Mouse (Mus musculus): Measurements from ENCODE around the gene Cldn13. TPM values are rescaled to one million over a fixed set of nuclear protein-coding genes. Genes with fewer than 3 reads are reported as not detected.
"Not testable (repeated sequence)": the region's sequence is repeated elsewhere in the genome, so short reads cannot be mapped to it uniquely, and the experiment has no call there.

Cldn13 gene
- total RNA-seq (2021) (not detected), polyA plus RNA-seq (2012; rRNA removed) (0.10 TPM in 1 of 2 replicates, not detected in the other)
- long read RNA-seq: 0 reads

DNA sequence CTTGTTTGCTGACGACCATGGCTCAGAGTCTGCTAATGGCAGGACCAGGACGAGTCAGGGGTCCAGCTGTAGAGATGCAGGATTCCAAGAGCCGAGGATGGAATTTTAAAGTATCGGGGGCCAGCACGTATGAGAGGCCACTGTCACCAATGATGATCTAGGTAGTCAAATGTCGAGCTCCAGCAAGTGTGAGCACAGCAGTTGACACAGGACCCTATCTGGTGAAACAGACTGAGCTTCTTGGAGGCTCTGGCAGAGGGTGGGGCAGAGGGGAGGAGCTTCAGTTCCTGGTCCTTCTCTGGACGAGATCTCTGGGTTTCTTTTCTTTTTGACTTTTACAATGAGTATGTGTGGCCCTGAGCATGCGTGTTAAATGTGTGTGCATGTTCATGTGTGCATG is at the start of gene Cldn13:
Cldn13 (minus strand) TSS at position 216 of the 400 bp plus-strand sequence.
- H3K36me3 ChIP-seq (ENCODE audit: control insufficient read depth, insufficient read depth, low read length): no peaks in the 10 kb centered on the region
- intact Hi-C loops (cut with DNase I): no loop called here
- H3K9ac ChIP-seq (ENCODE audit: low read depth, low read length): no peak within 1 kb of the TSS
- WGBS: 75% methylated on average over 8 of the region's 8 CpGs
- H3K27ac ChIP-seq: no peak within 1 kb of the TSS
- no peaks in the 10 kb centered on the region for H3K79me2 ChIP-seq (replicated peaks; ENCODE audit: control insufficient read depth, insufficient read depth, low read length)
- no peak within 1 kb of the TSS for H3K4me3 ChIP-seq
- TF ChIP-seq CTCF (IDR thresholded peaks at IDR 0.05) (no peak), POLR2A (IDR thresholded peaks at IDR 0.05; ENCODE audit: insufficient read depth, low read depth, low read length) (no peak), EP300 (IDR thresholded peaks at IDR 0.05; ENCODE audit: insufficient read depth, low read depth, low read length) (no peak)
- no peaks in the 10 kb centered on the region for H3K27me3 ChIP-seq (ENCODE audit: control insufficient read depth, insufficient read depth, low read length)
- no peaks in the 10 kb centered on the region for H3K4me1 ChIP-seq (ENCODE audit: control insufficient read depth, insufficient read depth, low read length)
- no peak for DNase-seq

GRCm38 (mm10) chr5:134964655-134965054 is 49.3 kb upstream of the Cldn13 start:
- H3K9ac ChIP-seq (ENCODE audit: low read depth, low read length); H3K36me3 ChIP-seq (ENCODE audit: control insufficient read depth, insufficient read depth, low read length); H3K27ac ChIP-seq; H3K79me2 ChIP-seq (replicated peaks; ENCODE audit: control insufficient read depth, insufficient read depth, low read length); H3K27me3 ChIP-seq (ENCODE audit: control insufficient read depth, insufficient read depth, low read length); H3K4me1 ChIP-seq (ENCODE audit: control insufficient read depth, insufficient read depth, low read length); H3K4me3 ChIP-seq; DNase-seq: not testable (repeated sequence)
- intact Hi-C loops (cut with DNase I): loop anchor here (1.0 to 2.0 kb wide), 4 partner anchors 32 to 216 kb away; partner anchors contain the start of gene Mettl27

GRCm38 (mm10) chr5:134963546-134963945 is 48.2 kb upstream of the Cldn13 start:
- H3K9ac ChIP-seq (ENCODE audit: low read depth, low read length): no peak overlapping the region
- intact Hi-C loops (cut with DNase I): no loop called here
- H3K79me2 ChIP-seq (replicated peaks; ENCODE audit: control insufficient read depth, insufficient read depth, low read length): no peaks in the 10 kb centered on the region
- H3K27ac ChIP-seq: no peak overlapping the region
- H3K4me1 ChIP-seq (ENCODE audit: control insufficient read depth, insufficient read depth, low read length): peaks cover 4% of the 10 kb centered on the region
- no peak overlapping the region for H3K4me3 ChIP-seq
- H3K27me3 ChIP-seq (ENCODE audit: control insufficient read depth, insufficient read depth, low read length): no peaks in the 10 kb centered on the region
- 35% methylated on average over 5 of the region's 5 CpGs for WGBS
- no peaks in the 10 kb centered on the region for H3K36me3 ChIP-seq (ENCODE audit: control insufficient read depth, insufficient read depth, low read length)
- TF ChIP-seq CTCF (IDR thresholded peaks at IDR 0.05) (peak; percentile 32), EP300 (IDR thresholded peaks at IDR 0.05; ENCODE audit: insufficient read depth, low read depth, low read length) (no peak), POLR2A (IDR thresholded peaks at IDR 0.05; ENCODE audit: insufficient read depth, low read depth, low read length) (no peak)
- peak; percentile 31 to 48 for DNase-seq

- Histone ChIP-seq H3K4me3 (no peak overlapping the region), H3K27ac (no peak overlapping the region), H3K27me3 (ENCODE audit: control insufficient read depth, insufficient read depth, low read length) (no peaks in the 10 kb centered on the region), H3K79me2 (replicated peaks; ENCODE audit: control insufficient read depth, insufficient read depth, low read length) (no peaks in the 10 kb centered on the region), H3K4me1 (ENCODE audit: control insufficient read depth, insufficient read depth, low read length) (peaks cover 4% of the 10 kb centered on the region), H3K36me3 (ENCODE audit: control insufficient read depth, insufficient read depth, low read length) (no peaks in the 10 kb centered on the region), H3K9ac (ENCODE audit: low read depth, low read length) (no peak overlapping the region)
- WGBS: 92% methylated on average over 2 of the region's 2 CpGs
- intact Hi-C loops (cut with DNase I): no loop called here
- no peak for TF ChIP-seq POLR2A (IDR thresholded peaks at IDR 0.05; ENCODE audit: insufficient read depth, low read depth, low read length)
- TF ChIP-seq EP300 (IDR thresholded peaks at IDR 0.05; ENCODE audit: insufficient read depth, low read depth, low read length): no peak
- no peak for TF ChIP-seq CTCF (IDR thresholded peaks at IDR 0.05)
- no peak for DNase-seq
Observed at GRCm38 (mm10) chr5:134961519-134961918, 46.2 kb upstream of the Cldn13 start.

DNA sequence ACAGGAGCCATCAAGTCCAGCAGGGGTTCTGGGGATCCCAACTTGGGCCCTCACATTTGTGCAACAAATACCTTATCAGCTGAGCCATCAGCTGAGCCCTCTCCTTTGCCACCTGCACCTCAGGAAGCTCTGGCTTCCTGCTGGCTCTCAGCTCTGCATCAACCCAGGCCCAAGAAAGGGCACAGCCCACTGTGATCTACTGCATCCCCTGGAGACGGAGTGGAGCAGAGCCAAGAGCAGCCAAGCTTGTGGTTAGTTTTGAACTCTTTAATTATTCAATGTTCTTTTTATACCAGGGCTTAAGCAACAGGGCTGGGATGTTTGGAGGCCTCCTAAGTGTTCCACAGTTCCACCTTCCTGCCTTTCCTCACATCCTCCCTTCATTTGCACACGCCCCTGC is 45.1 kb upstream of the Cldn13 start:
- intact Hi-C loops (cut with DNase I): no loop called here
- Histone ChIP-seq H3K36me3 (ENCODE audit: control insufficient read depth, insufficient read depth, low read length) (no peaks in the 10 kb centered on the region), H3K4me1 (ENCODE audit: control insufficient read depth, insufficient read depth, low read length) (peaks cover 3% of the 10 kb centered on the region; the same call in 1 of the 2 replicates), H3K27me3 (ENCODE audit: control insufficient read depth, insufficient read depth, low read length) (no peaks in the 10 kb centered on the region), H3K27ac (no peak overlapping the region), H3K79me2 (replicated peaks; ENCODE audit: control insufficient read depth, insufficient read depth, low read length) (no peaks in the 10 kb centered on the region), H3K9ac (ENCODE audit: low read depth, low read length) (no peak overlapping the region), H3K4me3 (no peak overlapping the region)
- no peak for DNase-seq
- 75% methylated on average over 2 of the region's 2 CpGs for WGBS
- TF ChIP-seq EP300 (IDR thresholded peaks at IDR 0.05; ENCODE audit: insufficient read depth, low read depth, low read length) (no peak), CTCF (IDR thresholded peaks at IDR 0.05) (no peak), POLR2A (IDR thresholded peaks at IDR 0.05; ENCODE audit: insufficient read depth, low read depth, low read length) (no peak)

- Histone ChIP-seq H3K79me2 (replicated peaks; ENCODE audit: control insufficient read depth, insufficient read depth, low read length) (no peaks in the 10 kb centered on the region), H3K4me1 (ENCODE audit: control insufficient read depth, insufficient read depth, low read length) (peaks cover 3% of the 10 kb centered on the region; the same call in 1 of the 2 replicates), H3K36me3 (ENCODE audit: control insufficient read depth, insufficient read depth, low read length) (no peaks in the 10 kb centered on the region), H3K4me3 (no peak overlapping the region), H3K27ac (peak overlapping the region; percentile 60), H3K27me3 (ENCODE audit: control insufficient read depth, insufficient read depth, low read length) (no peaks in the 10 kb centered on the region), H3K9ac (ENCODE audit: low read depth, low read length) (no peak overlapping the region)
- WGBS: 39% methylated on average over 7 of the region's 7 CpGs
- intact Hi-C loops (cut with DNase I): no loop called here
- DNase-seq: peak; percentile 61 to 77
- 0 out of 2 replicates have a peak, but pooled peaks have one; percentile 49 for TF ChIP-seq EP300 (IDR thresholded peaks at IDR 0.05; ENCODE audit: insufficient read depth, low read depth, low read length)
- TF ChIP-seq POLR2A (IDR thresholded peaks at IDR 0.05; ENCODE audit: insufficient read depth, low read depth, low read length): no peak
- no peak for TF ChIP-seq CTCF (IDR thresholded peaks at IDR 0.05)
Observed at GRCm38 (mm10) chr5:134959114-134959513, 43.8 kb upstream of the Cldn13 start.
